Comparison of ENCODE assay signal across 17 mouse cellular contexts in genomic region chr9:121717048-121717447, GRCm38 (mm10). TPM values are rescaled to one million over a fixed set of nuclear protein-coding genes. Genes with fewer than 3 reads are reported as not detected.
DNase-seq lines count a peak whose midpoint lies in the region.
"Had no signal": no experiment of that assay in that cellular context is flagged by ENCODE, and none has a peak within 500 bp of the region (broad histone marks: within the 10 kb centered on the region; RNA-seq: fewer than 3 reads in every experiment).

No protein-coding gene starts in this region.

- intact Hi-C loops in heart, postnatal 25 days (cut with DNase I): no loop called here

- peak; percentile 51 for DNase-seq in cerebellum, adult 11-12 months
- DNase-seq in cerebellum, postnatal 4 days (ENCODE audit: low spot score in 2 of 2): no peak
- peak; percentile 55 for DNase-seq in cerebellum, adult 9-11 months
- no peak for DNase-seq in cerebellum, postnatal 25 days
- DNase-seq in heart, adult 11 months: peak; percentile 90
- DNase-seq in heart, postnatal 25 days (ENCODE audit: low spot score): no peak
- peak; percentile 33 for DNase-seq in testis, postnatal 10 days (ENCODE audit: low spot score)
- no peak for DNase-seq in testis, postnatal 14 days (ENCODE audit: low spot score)
- DNase-seq: adrenal gland, adult 2 months; adrenal gland, adult 8-10 months; adrenal gland, postnatal 10 days; adrenal gland, postnatal 14 days; adrenal gland, postnatal 25 days; adrenal gland, postnatal 36 days; B cell, adult 2 months; cerebellum, adult 11 months; cerebellum, adult 18-20 months had no signal

RNA-seq across cellular contexts. Expression of gene Nktr, which starts 1.9 kb away (rescaled TPM):
- 10 to 100 TPM; 29.1 to 38.1 TPM for total RNA-seq in heart, postnatal 25 days (2021)

RNA-seq across cellular contexts. Expression of gene Ss18l2, which starts 6.9 kb away (rescaled TPM):
- total RNA-seq in heart, postnatal 25 days (2021): 100 to 1,000 TPM; 138 to 145 TPM

RNA-seq across cellular contexts. Expression of gene Sec22c, which starts 11.8 kb away (rescaled TPM):
- 1 to 10 TPM; 4.6 to 6.8 TPM for total RNA-seq in heart, postnatal 25 days (2021)

RNA-seq across cellular contexts. Expression of gene Zfp651, which starts 42.1 kb away (rescaled TPM):
- 100 to 1,000 TPM; 116 to 128 TPM for total RNA-seq in heart, postnatal 25 days (2021)

Comparison
In these comparisons a context has a peak if more than half of its experiments do, and no peak if none do; other contexts are left out.
1. DNase-seq: peak in cerebellum, adult 11-12 months (single experiment), cerebellum, adult 9-11 months (single experiment), heart, adult 11 months (single experiment) and testis, postnatal 10 days (single experiment); none in cerebellum, postnatal 4 days (0 of 2), cerebellum, postnatal 25 days (0 of 2), heart, postnatal 25 days (single experiment) and testis, postnatal 14 days (single experiment).